10 mouse cellular contexts compared by ENCODE assay signal in genomic region chr5:30461821-30462220, GRCm38 (mm10). TPM values are rescaled to one million over a fixed set of nuclear protein-coding genes. Genes with fewer than 3 reads are reported as not detected.
DNase-seq lines count a peak whose midpoint lies in the region; ATAC-seq lines count a peak whose summit lies in the region.
"Had no signal": no experiment of that assay in that cellular context is flagged by ENCODE, and none has a peak within 500 bp of the region (broad histone marks: within the 10 kb centered on the region; RNA-seq: fewer than 3 reads in every experiment).

Gene Otof (minus strand): TSS chr5:30461932.

- H3K4me3 ChIP-seq in heart, embryonic 16.5 days (ENCODE audit: low read length): no peak within 1 kb of the TSS
- no peak within 1 kb of the TSS for H3K4me3 ChIP-seq in neural tube, embryonic 14.5 days (ENCODE audit: low read depth, low read length)
- no peak within 1 kb of the TSS for H3K4me3 ChIP-seq in kidney, embryonic 16.5 days (ENCODE audit: low read length)
- H3K4me3 ChIP-seq: heart, adult 2 months had no signal

- 0 out of 2 replicates have a peak, but pooled peaks cover 4% of the 10 kb centered on the region for H3K4me1 ChIP-seq in heart, embryonic 16.5 days (ENCODE audit: control insufficient read depth, insufficient read depth, low read length)
- peaks cover 11% of the 10 kb centered on the region for H3K4me1 ChIP-seq in neural tube, embryonic 14.5 days (ENCODE audit: control insufficient read depth, insufficient read depth, low read length)
- no peaks in the 10 kb centered on the region for H3K4me1 ChIP-seq in kidney, embryonic 16.5 days (ENCODE audit: insufficient read depth, low read length)

- no peak within 1 kb of the TSS for H3K9ac ChIP-seq in heart, embryonic 16.5 days (ENCODE audit: low read length)
- H3K9ac ChIP-seq in neural tube, embryonic 14.5 days (replicated peaks; ENCODE audit: low read depth, low read length): no peak within 1 kb of the TSS
- no peak within 1 kb of the TSS for H3K9ac ChIP-seq in kidney, embryonic 16.5 days (replicated peaks; ENCODE audit: low read length)

- H3K4me2 ChIP-seq in heart, embryonic 16.5 days (ENCODE audit: low read depth, low read length): peak within 1 kb of the TSS; percentile 32; the same call in 1 of the 2 replicates
- peak within 1 kb of the TSS; percentile 29; the same call in 1 of the 2 replicates for H3K4me2 ChIP-seq in neural tube, embryonic 14.5 days (ENCODE audit: low read depth, low read length)
- H3K4me2 ChIP-seq in kidney, embryonic 16.5 days (replicated peaks; ENCODE audit: low read depth, low read length): no peak within 1 kb of the TSS

- H3K36me3 ChIP-seq in heart, embryonic 16.5 days (ENCODE audit: control insufficient read depth, insufficient read depth): no peaks in the 10 kb centered on the region
- H3K36me3 ChIP-seq in neural tube, embryonic 14.5 days (ENCODE audit: control insufficient read depth, insufficient read depth, low read length): no peaks in the 10 kb centered on the region
- H3K36me3 ChIP-seq in kidney, embryonic 16.5 days (ENCODE audit: insufficient read depth, low read length): no peaks in the 10 kb centered on the region

- peaks cover 31% of the 10 kb centered on the region for H3K27me3 ChIP-seq in heart, embryonic 16.5 days (ENCODE audit: control insufficient read depth, insufficient read depth, low read length)
- no peaks in the 10 kb centered on the region for H3K27me3 ChIP-seq in neural tube, embryonic 14.5 days (ENCODE audit: control insufficient read depth, insufficient read depth, low read length)
- H3K27me3 ChIP-seq in kidney, embryonic 16.5 days (ENCODE audit: insufficient read depth, low read length): peaks cover 14% of the 10 kb centered on the region

- no peaks in the 10 kb centered on the region for H3K9me3 ChIP-seq in heart, embryonic 16.5 days (replicated peaks; ENCODE audit: control insufficient read depth, low read length)
- no peaks in the 10 kb centered on the region for H3K9me3 ChIP-seq in neural tube, embryonic 14.5 days (ENCODE audit: control insufficient read depth, low read length)
- no peaks in the 10 kb centered on the region for H3K9me3 ChIP-seq in kidney, embryonic 16.5 days (ENCODE audit: low read length)

- 11% methylated on average over 12 of the region's 12 CpGs for WGBS in heart, embryonic 16.5 days
- 28% methylated on average over 12 of the region's 12 CpGs for WGBS in neural tube, embryonic 14.5 days
- 30% methylated on average over 12 of the region's 12 CpGs for WGBS in kidney, embryonic 16.5 days

- H3K27ac ChIP-seq in heart, embryonic 16.5 days (ENCODE audit: low read length): no peak within 1 kb of the TSS
- no peak within 1 kb of the TSS for H3K27ac ChIP-seq in neural tube, embryonic 14.5 days (ENCODE audit: low read depth, low read length)
- no peak within 1 kb of the TSS for H3K27ac ChIP-seq in kidney, embryonic 16.5 days (ENCODE audit: low read length)
- H3K27ac ChIP-seq: heart, adult 2 months had no signal

- ATAC-seq in heart, embryonic 16.5 days (replicated peaks; ENCODE audit: extremely low read depth, insufficient read depth, low FRiP score): peak; percentile 55
- ATAC-seq in neural tube, embryonic 14.5 days (ENCODE audit: low read depth): peak; percentile 68
- no peak for ATAC-seq in kidney, embryonic 16.5 days (ENCODE audit: low FRiP score, low TSS enrichment)

- peak; percentile 46 to 61 for DNase-seq in kidney, postnatal 4 days
- DNase-seq in kidney, postnatal 14 days: no peak
- peak; percentile 45 to 53 for DNase-seq in cerebellum, postnatal 36 days
- DNase-seq in left cerebral cortex, adult 8-10 months (ENCODE audit: low spot score in 2 of 2): peak; percentile 27 to 79
- no peak for DNase-seq in spleen, postnatal 4 days (ENCODE audit: low spot score in 2 of 2)

RNA-seq across cellular contexts. Expression of gene Otof, which starts in this region (rescaled TPM):
- 0.16 and 0.17 TPM in 2 replicates for polyA plus RNA-seq in heart, embryonic 16.5 days (2015; fragmentation: Nextera tagmentation; extraction: Ambion mirVana)
- total RNA-seq in left cerebral cortex, adult 8-10 months (2022): 10 to 100 TPM; 16.0 to 20.1 (median 18.2) TPM
- 2.5 and 5.8 TPM in 2 replicates for polyA plus RNA-seq in neural tube, embryonic 14.5 days (2014; fragmentation: Nextera tagmentation; extraction: Ambion mirVana)
- polyA plus RNA-seq in kidney, embryonic 16.5 days (2015; fragmentation: Nextera tagmentation; extraction: Ambion mirVana): 0.06 and 0.09 TPM in 2 replicates
- total RNA-seq: heart, adult 2 months; MEL had no signal

Comparison
In these comparisons a context has a peak if more than half of its experiments do, and no peak if none do; other contexts are left out.
1. DNase-seq: peak in kidney, postnatal 4 days (2 of 2), cerebellum, postnatal 36 days (2 of 2) and left cerebral cortex, adult 8-10 months (2 of 2); none in kidney, postnatal 14 days (single experiment) and spleen, postnatal 4 days (0 of 2).
2. Peak in ATAC-seq and H3K4me2 ChIP-seq in heart, embryonic 16.5 days; RNA of the gene not detected or under 1 TPM.